Mouse (Mus musculus) 416B (cell line): ENCODE data around the gene Zfp574.

Experiments used
- DNase-seq: peaks from one replicate; pipeline ENCODE4 v3.0.0; 2011; ENCODE audit warnings: low read depth

The Zfp574 gene

DNA sequence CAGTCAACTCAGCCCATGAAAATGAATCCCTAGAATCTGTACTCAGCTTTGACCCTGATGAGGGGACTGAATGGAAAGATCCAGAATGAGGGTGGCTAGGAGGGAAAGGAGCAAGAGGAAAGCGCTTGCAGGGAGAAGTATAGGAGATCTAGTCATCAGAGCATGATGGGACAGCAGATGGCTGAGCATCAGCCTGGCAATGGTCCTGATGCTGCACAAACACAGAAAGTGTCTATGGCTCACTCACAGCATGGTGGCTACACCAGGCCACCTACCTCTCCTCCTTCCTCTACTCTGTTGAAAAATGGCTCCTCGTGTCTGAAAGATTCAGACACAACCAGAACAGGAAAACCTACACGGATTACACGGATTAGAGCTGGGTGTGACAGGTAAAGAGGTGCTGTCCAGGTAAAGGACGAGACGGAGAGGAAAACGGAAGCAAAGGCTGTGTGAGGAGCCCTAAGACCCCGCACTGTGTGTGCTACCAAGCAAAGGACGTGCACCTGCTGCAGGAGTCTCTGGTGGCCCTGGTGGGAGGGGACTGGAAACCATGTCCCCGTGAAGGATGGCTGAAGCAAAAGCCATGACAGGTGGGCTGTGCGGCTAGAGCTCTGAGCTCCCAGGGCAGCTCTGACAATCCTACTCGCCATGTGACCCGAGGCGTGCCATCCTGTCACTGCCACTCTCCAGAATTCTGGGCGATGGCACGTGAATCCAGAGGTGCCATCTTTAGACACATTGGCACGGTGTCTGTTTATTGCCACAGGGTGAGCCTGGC lies 40.0 kb downstream of the Zfp574 start:
- DNase-seq: no peak

- no peak for DNase-seq
Measured at GRCm38 (mm10) chr7:25112956-25113603, 40.7 kb downstream of the Zfp574 start.

GRCm38 (mm10) chr7:25120061-25120834 lies 47.9 kb downstream of the Zfp574 start:
- DNase-seq: peak; percentile 87

DNA sequence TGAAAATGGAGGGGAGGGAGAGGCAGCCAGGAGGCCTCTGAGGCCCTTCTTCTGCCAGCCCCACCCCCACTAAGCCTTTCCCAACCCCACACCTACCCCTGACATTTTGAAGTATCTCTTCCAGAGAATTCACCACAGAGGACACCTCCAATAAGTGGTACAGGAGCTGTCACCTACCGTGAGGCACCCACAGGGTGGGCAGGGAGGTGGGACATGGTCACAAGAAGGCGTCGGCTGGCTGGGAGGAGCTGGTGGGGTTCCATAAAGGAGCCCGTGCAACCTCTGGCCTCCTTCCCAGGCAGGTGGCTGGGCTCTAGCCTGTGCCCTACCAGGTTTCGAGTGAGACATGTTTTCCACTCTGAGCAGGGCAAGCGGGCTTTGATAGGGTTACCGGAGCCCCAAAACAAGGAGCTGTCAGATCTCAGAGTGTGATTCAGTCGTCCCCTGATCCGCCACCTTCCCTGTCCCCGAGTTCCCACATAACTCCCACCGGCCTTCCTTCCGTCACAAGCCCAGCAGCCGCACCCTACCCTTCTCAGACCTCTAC lies 48.9 kb downstream of the Zfp574 start:
- no peak for DNase-seq

DNA sequence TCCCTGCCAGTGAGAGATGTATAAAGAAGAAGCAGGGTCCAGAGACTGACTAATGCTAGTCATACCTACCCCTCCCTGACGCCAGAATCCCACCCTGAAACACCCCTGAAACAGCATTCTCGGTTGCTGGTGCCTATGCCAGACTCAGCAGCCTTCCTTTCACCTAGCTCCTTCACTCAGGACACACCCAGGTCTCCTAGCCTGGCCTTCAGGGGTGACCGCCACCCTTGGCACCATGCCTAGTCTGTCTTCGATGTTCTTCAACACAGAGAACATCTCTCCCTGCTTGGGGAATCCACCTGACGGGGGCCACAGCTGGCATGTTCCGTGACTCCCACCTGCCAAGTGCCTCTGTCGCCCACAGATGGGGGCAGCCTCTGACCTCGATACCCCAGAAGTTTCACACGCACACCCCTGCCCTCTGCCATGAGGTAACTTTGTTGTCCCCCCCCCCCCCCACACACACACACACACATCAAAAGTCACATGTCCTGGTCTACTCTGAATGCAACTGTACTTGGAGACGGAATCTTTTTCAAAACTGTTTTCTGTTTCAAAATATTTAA lies 53.4 kb downstream of the Zfp574 start:
- no peak for DNase-seq

DNA sequence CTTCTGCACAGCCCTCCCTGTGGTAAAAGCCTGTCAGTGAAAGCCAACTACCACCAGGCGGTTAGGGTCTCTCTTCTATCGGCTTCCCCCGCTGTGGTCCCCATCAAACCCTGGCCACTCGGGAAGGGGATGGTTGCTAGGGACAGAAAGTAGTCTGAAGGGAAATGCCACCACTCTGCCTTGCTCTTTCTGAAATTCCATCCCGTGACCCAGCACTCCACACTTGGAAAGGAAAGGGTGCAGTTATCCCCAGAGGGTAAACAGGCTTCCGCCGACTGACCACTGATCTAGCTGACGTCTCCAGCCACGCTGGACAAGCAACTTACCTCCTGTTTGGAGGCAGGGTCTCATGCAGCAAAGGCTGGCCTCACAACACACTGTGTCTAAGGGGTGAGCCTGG lies 55.6 kb downstream of the Zfp574 start:
- no peak for DNase-seq

DNA sequence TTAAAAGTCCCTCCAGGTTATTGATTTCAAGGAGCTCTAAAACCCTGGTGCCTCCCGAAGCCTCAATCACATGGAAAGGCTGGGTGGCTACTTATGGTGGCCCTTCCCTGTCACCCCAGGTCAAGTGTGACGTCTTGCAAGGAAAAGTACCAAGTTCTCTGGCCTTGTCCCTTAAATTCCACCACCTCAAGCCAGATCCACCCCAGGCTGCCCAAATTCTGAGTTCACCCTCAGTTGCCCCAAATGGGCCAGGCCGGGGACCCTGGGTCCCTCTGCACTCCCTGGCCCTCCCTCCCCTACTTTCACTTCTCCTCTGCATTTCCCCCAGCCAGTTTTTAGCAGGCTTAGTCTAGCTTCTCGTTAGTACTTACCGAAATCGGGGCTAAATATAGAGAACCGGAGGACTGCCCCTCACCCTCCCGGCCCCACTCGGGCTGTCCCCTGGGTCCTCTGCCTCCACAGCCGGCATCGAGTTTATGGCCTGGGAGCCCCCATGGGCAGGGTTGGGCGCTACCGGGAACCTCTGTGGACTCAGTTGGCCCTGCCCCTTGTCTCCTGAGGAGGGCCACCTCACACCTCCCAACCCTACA lies 57.1 kb downstream of the Zfp574 start:
- no peak for DNase-seq

- DNase-seq: peak; percentile 46
Measured at GRCm38 (mm10) chr7:25130565-25130964, 58.2 kb downstream of the Zfp574 start.

DNA sequence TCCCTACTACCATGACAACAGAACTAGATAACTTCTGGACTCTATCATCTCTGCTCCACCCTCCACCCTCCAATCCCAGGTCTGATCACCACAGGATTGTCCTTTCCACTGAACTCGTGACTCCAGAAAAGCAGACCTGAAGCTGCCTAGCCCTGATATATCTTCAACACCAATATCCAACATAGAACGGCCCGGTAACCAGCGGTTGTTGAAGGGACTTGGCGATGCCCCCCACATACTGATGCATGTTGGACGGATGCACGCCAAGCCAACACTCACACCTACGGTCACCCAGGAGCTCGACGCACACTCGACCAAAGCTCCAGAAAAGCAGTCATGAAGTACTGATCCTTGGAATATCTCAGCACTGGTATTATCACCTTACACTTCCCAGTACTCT lies 58.9 kb downstream of the Zfp574 start:
- no peak for DNase-seq

GRCm38 (mm10) chr7:25132318-25132960 lies 60.1 kb downstream of the Zfp574 start:
- DNase-seq: peak; percentile 63
